Mouse (Mus musculus): ENCODE results near the gene Aim2.

Aim2 gene

GRCm38 (mm10) chr1:173348527-173348926, 2.2 kb upstream of the Aim2 start:
- no peak for DNase-seq (ENCODE audit: low spot score)

GRCm38 (mm10) chr1:173349192-173349591, 1.5 kb upstream of the Aim2 start:
- DNase-seq (ENCODE audit: low spot score): no peak

- DNase-seq (ENCODE audit: low spot score): peak; percentile 6
Measured at GRCm38 (mm10) chr1:173349946-173350345, 733 bp upstream of the Aim2 start.

DNA sequence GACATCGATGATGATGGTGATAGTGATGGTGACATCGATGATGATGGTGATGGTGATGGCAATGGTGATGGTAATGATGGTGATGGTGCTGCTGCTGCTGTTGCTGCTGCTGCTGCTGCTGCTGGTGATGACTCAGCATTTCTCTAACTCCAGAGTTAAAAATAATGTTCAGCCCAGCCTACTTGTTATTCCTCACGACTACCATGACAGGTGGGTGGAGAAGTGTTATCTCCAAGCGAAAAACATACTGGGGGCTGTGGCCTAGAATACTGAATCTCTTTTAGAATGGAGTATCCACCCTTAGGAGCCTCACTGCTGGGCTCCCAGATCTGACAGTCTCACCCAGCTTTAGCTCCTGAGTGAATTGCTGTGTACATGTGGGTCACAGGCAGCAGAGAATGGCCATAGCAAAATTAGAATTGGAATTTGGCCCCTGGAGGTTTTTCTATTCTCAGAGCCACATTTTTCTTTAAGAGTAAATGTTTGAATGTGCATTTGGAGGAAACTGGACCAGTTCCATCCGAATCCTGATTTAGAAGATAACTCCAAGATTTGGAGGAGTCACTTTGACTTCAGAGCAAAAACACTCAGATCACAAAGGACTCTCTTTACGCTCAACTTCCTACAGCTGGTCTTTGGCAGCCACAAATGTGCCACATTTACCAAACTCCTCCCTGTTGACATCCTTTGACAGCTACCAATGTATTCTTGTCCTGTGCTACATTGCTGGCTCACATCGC, 4.6 kb downstream of the Aim2 start:
- no peak for DNase-seq (ENCODE audit: low spot score)

DNA sequence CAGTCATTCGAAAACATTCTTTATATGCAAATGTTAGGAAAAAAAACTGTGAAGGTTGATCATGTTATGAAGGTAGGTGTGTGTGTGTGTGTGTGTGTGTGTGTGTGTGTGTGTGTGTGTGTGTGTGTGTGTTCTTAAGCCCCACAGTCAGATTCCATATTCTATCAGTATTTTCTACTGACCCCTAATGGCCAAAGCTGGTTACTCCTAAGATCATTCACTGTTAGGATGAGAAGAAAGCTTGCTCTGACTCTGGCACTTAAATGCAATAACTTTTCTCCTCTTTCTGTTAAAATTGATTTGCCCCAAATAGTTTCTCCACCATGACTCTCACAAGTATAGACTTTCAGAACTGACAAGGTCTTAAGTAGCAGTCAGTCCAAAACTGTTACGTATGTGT, 6.0 kb downstream of the Aim2 start:
- DNase-seq (ENCODE audit: low spot score): no peak

GRCm38 (mm10) chr1:173357799-173358198, 7.1 kb downstream of the Aim2 start:
- no peak for DNase-seq (ENCODE audit: low spot score)

DNA sequence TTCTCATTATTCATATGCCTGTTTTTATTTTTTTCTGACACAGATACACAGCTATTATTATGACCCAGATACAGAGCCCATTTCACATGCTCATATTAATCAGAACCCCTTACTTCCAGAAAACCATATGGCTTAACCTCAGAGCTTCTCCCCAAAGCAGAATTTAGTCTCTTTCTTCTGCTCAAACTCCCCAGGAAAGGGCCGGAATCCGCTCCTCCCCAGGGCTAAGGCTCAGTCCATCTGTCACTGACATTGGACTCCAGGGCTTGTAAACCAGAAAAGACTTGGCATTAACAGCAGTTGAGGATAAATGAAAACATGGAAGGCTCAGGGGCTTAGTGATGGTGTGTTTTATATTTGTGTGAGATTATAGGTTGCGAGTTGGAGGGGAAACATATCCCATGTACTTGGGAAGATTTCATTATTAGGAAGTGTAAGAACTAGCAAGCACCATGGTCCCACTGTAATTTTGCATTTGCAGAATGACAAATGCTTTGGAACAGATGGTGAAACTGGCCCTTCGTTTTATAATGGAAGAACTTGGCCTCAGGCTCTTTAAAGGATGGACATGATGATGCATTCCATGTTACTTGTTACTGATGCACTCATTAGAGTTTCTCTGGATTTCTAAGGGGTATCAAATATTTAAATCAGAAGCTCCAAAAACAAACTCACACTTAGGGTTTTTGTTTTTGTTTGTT, 9.1 kb downstream of the Aim2 start:
- DNase-seq (ENCODE audit: low spot score): no peak

- DNase-seq (ENCODE audit: low spot score): no peak
Measured at GRCm38 (mm10) chr1:173361651-173362050, 11.0 kb downstream of the Aim2 start.

DNA sequence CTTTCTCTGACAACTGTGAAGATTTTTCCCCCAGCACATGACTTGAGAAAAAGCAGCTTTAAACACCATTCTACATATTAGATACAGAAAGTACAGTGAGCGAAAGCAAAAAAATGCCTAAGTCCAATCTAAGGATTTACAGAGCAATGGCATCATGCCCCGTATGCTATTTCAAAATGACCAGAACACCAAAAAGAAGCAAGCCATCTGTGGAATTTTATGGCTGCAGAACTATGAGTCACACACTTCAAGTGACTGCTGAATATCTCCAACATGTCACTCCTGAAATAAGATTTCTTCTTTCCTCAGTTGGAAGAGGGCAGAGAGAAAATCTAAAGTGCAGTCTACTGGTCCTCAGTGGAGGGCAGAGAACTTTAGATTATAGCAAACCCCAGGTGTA, 12.8 kb downstream of the Aim2 start:
- DNase-seq (ENCODE audit: low spot score): no peak

GRCm38 (mm10) chr1:173364125-173364800, 13.6 kb downstream of the Aim2 start:
- no peak for DNase-seq (ENCODE audit: low spot score)

DNA sequence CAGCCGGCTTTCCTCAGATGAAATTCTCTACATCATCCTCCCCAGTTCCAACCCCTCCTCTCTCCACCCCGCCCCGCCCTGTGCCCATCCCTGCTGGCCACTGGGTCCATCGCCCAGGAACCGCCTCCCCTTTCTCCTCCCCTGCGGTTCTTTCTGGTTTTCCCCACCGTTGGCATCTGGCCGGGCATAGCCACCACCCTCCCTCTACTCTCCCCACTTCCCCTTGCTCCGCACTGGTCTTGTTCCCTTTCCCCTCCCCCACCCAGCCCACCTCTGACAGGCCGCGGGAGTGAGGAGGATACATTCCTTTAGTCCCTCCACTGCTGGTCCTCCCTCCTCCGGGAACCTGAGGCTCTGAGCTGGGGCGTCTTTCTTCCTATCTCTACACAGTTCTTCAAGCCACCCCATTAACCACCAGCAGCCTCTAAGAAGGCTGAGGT, 15.3 kb downstream of the Aim2 start:
- DNase-seq (ENCODE audit: low spot score): no peak

GRCm38 (mm10) chr1:173366701-173367355, 16.1 kb downstream of the Aim2 start:
- no peak for DNase-seq (ENCODE audit: low spot score)

- DNase-seq (ENCODE audit: low spot score): no peak
Measured at GRCm38 (mm10) chr1:173367356-173368046, 16.8 kb downstream of the Aim2 start, which contains the start of gene Cadm3. Gene Cadm3, minus strand, starts transcription at chr1:173367695.

GRCm38 (mm10) chr1:173369611-173370010, 18.9 kb downstream of the Aim2 start:
- DNase-seq (ENCODE audit: low spot score): no peak

GRCm38 (mm10) chr1:173370456-173370855, 19.8 kb downstream of the Aim2 start:
- no peak for DNase-seq (ENCODE audit: low spot score)

DNA sequence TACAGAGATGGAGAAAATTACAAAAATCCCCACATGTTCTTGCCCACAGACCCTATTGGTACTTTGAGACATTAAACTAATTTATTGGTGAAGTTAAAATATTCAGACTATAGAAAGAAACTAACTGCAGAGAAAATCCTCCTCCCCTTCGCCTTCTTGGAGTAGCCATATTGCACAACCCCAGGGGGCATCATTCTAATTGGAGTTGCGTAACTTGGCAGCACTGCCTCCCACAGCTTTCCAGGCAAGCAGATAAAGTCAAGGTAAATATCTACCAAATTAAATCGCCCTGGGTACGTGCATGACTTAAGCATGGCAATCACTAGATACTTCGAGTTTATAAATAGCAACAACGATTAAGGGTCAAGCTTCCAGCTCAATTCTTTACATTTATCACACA, 20.9 kb downstream of the Aim2 start:
- DNase-seq (ENCODE audit: low spot score): no peak

- no peak for DNase-seq (ENCODE audit: low spot score)
Measured at GRCm38 (mm10) chr1:173374020-173374419, 23.3 kb downstream of the Aim2 start.

DNA sequence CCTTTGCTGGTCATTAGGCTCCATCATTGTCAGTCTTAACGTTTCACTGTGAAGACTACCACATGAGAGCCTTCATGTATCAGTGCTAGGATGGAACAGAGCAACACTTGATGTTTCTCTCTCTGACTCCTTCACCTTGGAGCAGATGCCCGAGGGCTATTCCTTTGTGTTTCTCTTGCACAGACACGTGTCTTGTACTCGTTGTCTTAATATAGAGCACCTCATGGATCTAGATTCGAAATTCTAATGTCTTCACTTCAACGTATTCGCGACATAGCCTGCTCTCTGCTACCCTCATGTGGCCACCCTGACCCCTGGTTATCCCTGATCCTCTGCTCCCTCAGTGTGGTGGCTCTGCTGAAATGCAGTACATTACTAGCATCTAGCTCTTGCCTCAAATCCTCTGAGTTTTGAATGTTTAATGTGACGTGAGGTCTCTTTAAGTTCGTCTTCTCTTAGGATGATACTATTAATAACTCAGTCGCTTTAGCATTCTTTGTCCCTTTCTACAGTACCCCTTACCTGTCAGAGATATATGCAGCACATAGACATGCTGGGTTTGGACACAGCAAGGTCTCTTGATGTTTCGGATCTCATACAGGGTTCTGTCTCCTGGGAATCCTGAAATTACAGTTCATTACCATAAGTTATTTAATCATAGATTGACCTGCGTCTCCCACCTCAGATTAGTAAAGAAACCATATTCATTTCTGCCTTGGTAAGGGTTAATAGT, 26.9 kb downstream of the Aim2 start:
- peak; percentile 10 for DNase-seq (ENCODE audit: low spot score)

DNA sequence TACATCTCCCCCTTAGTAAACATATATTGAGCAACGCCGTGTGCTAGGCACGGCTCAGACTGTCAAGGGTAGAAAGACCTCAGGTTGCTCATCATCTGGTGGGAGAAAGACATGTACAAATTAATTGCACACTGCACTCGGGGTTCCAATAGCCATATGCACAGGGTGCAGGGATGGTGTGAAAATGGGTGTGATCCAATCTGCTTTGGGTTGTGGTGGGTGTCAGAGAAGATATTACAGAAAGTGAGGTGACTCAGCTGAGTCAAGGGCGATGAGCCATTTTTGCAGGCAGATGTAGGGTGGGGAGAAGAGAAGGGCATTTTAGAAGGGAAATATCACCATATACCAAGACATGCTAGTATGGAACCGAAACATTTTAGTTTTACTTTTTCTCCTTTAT, 30.8 kb downstream of the Aim2 start:
- DNase-seq (ENCODE audit: low spot score): no peak

- DNase-seq (ENCODE audit: low spot score): no peak
Measured at GRCm38 (mm10) chr1:173389431-173389830, 38.8 kb downstream of the Aim2 start.

DNA sequence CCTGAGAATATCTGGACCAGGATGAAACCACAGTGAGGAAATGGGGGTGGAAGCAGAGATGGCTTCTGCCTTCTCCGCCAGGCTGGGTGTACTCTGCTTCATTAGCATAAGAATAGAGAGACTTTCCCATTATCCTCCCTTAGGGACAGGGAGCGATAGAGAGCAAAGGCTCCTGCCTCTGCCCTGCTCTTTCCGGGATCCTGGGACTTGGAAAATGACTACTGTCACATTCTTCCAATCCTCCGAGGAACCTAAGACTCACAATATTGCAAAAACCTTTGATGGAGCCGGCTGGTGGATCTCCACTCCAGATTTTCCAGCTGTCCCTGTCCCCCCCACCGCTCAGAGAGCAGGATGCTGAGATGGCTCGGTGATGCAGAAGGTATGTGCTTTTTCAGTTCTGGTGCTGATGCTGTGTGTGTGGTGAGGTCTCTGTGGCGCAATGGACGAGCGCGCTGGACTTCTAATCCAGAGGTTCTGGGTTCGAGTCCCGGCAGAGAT, 39.3 kb downstream of the Aim2 start:
- DNase-seq (ENCODE audit: low spot score): no peak
